1 mouse cellular context compared by ENCODE assay signal in genomic region chr4:133233285-133233976, GRCm38 (mm10).
TF ChIP-seq lines count a peak whose summit lies in the region.

No protein-coding gene starts in this region.

TF ChIP-seq in C2C12, 6 proteins besides CTCF, POLR2A, EP300 and RAD21:
- TF ChIP-seq FOSL1 (IDR thresholded peaks at IDR 0.05; ENCODE audit: insufficient read depth, low read length, poor library complexity, severe bottlenecking): no peak
- no peak for TF ChIP-seq USF1 (IDR thresholded peaks at IDR 0.05; ENCODE audit: low read depth)
- TF ChIP-seq MYOG (IDR thresholded peaks at IDR 0.05; ENCODE audit: control insufficient read depth, extremely low read depth, insufficient read length): no peak
- TF ChIP-seq MAX (IDR thresholded peaks at IDR 0.05): no peak
- no peak for TF ChIP-seq CEBPB (IDR thresholded peaks at IDR 0.05; ENCODE audit: low read depth)
- no peak for TF ChIP-seq MYOD1 (IDR thresholded peaks at IDR 0.05; ENCODE audit: control insufficient read depth, insufficient read length, low read depth)
